Mouse (Mus musculus) urinary bladder, postnatal 25 days (tissue): ENCODE results near the gene Ahnak.
A peak's percentile ranks its signal among the peaks of the same experiment; 100 is the strongest.
"Not testable (repeated sequence)": the region's sequence is repeated elsewhere in the genome, so short reads cannot be mapped to it uniquely, and the experiment has no call there.

Experiments
- DNase-seq: peaks from one replicate; pipeline ENCODE4 v3.0.0; 2022; ENCODE audit warnings: low spot score

The Ahnak gene

DNA sequence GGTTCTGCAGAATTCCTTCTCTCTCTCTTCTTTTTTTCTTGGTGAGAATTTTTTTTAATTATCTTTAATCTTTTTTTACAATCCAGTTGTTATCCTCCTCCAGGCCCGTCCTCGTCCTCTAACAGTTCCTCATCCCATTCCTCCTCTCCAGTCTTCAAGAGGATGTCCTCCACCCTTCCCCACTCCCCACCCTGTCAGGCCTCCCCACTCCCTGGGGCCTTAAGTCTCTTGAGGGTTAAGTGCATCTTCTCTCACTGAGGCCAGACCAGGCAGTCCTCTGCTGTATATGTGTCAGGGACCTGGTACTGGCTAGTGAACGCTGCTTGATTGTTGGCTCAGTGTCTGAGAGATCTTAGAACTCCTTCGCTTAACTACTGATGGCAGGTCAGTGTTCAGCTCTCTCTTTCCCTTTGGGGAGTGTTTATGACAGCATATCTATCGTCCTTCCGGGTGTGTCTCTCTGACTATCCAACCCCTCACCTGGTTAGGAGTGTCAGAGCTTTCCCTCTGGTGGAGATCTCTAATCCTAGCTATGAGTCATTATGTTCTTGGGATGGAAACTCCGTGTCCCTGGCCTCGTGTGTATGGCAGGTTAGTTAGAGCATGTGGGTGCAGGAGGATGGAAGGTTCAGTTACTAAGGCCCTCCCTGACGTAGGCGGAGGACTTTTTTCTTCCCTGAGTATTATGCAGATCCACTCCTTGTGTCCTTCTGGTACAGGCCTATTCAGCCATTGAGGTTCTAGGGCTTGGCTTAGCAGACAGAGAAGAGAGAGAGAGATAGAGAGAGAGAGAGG is 5.9 kb downstream of the Ahnak start:
- no peak for DNase-seq

DNA sequence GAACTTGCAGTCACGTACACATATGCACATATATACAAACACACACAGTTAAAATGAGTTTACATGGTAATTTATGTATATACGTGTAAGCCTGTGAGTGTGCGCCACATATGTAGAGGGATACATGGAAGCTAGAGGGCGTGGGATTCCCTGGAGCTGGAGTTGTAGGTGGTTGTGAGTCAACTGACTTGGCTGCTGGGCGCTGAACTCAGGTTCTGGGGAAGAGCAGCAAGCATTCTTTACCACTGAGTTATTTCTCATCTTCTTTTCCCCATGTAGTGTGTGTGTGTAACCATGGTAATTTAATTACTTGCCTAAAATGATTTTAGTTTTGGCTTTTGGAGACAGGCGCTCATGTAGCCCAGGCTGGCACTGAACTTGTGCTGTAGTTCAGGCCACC is 7.5 kb downstream of the Ahnak start:
- DNase-seq, result no peak

DNA sequence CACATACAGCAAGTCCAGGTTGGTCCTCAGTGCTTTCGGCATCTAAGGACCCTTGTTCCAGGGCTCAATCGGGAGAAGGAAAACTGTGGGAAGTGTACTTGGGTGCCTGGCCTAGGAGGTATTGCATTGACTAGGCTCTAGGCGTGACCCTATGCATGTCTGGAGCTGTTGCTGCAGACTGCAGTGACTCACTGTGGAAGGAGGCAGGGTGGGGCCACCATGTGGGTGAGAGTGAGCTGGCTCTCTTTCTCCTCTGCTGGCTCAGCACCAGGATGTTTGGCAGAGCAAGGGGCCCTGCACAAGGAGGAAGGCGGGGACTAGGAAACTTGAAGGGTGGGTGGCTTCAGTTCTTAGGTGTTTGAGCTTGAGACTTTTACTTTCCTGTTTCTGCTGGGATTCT is 8.5 kb downstream of the Ahnak start:
- peak; percentile 83 for DNase-seq

DNA sequence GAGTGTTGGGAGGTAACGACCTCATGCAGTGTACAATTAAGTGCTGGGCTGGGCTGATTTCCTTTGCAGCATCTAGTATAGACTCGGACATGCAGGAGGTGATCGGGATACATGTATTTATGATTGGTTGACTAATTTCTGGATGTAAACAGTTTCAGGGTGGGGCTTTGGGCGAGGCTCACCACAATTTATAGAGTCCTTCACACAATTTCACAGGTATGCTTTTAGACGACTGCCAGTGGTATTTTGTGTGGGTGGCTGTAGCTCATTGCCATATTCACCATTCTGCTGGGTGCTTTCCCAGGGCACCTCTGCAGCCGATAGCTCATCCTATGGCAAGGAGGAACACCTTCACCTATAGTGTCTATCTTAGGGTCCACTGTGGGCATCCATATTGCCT is 9.5 kb downstream of the Ahnak start:
- DNase-seq, result no peak

DNA sequence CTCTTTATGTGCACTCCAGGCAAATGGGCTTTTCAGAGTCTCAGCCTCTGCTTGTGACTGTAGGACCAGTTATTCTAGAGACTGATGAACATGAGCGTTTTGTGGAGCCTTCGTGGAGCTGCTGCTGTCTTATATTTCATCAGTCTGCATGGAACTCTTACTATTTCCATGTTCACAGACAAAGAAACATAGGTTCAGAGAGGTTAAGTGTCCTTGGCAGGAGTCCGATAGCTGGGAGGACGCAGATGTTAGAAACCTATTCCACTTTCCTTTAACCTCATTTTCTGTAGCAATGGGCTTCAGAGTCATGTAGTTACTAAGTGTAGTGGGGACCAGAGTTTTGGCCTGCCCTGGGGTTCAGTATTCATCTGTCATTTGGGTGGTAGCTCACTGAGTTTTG is 10.1 kb downstream of the Ahnak start:
- no peak for DNase-seq

DNA sequence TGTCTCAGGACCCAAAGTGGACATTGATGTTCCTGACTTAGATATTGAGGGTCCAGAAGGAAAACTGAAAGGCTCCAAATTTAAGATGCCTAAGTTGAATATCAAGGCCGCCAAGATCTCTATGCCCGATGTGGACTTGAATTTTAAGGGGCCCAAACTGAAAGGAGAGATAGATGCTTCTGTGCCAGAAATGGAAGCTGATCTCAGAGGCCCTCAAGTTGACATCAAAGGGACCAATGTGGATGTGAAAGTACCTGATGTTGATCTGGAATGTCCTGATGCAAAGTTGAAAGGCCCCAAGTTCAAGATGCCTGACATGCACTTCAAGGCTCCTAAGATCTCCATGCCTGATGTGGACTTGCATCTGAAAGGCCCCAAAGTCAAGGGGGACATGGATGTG is 17.8 kb downstream of the Ahnak start:
- not testable (repeated sequence) for DNase-seq

DNA sequence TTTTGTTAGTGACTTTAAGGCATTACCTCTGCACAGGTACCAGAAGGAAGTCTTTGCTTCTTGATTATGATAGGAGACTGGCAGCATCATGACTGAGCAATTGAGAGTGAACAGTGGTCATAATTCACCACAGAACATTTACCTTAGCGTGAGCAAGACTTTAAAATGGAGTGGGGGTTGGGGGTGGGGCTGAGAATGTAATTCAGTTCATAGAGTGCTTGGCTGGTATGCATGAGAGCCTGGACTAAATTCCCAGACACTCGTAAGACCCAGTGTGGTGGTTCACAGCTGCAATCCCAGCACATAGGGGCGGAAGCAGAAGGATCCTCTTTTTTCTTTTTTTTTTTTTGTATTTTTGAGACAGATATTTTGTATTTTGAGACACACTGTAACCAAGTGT is 30.2 kb downstream of the Ahnak start:
- DNase-seq, result no peak

DNA sequence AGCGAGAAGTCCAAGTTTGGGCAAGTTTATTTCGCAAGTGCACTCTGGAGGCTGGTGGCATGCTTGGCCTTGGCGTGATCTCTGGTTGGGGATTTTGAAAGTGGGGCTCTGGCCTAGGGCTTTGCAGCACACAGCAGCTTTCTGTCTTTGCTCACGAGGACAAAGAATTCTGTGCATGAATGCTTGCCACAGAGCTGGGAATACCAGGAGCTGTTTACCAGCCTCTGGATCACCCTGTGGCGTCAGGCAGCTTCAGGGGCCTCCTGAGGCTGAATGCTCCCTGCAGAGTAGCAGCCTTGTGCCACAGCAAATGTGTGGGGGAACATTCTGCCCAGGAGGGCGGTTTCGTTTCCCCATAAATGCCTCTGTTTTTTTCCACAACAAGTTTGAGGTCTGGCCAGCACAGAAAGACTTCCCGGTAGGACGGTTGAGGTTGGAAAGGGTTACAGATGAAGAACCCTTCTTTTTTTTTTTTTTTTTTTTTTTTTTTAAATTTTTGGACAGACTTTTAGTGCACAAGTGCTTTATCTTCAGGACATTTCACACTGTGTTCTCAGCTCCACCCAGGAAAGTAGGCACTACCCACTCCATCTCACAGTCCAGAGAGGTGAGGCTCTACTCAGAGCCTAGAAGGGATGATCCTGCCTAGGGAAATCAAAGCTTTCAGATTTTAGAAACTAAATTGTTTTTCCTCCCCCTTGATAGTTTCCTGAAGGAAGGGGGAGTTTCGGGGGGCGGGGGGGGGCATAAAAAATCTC is 34.1 kb downstream of the Ahnak start:
- DNase-seq, result no peak

DNA sequence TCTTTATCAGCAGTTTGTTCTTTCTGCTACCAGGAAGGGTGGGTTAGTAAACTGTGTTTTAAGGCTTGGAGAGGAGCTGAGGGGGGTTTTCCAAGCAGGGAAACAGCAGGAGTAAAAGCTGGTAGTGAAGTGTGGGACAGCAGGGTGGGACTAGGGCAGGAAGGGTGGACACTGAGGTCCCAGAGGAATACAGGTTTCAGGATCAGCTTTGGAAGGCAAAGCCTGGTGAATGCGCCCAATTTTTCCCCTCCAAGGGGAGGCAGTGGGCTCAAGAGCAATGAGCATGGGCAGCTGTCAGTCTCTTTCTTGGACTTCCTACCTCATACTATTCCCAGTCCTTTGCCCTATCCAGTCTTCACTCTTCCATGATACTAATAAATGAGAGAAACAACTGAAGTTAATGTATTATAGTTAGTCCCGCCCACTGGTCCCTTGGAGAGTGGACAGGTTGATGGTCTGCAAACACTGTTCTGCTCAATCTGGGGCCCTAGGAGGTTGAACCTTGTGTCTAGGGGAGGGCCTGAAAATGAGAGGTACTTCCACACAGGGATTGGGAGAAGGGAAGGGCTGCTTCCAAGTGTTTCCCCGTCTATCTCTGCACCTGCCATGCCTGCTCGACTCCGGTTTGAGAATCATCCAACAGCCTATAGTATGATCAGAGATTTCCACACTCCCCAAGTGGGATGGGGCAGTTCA is 36.6 kb downstream of the Ahnak start:
- DNase-seq, result no peak

DNA sequence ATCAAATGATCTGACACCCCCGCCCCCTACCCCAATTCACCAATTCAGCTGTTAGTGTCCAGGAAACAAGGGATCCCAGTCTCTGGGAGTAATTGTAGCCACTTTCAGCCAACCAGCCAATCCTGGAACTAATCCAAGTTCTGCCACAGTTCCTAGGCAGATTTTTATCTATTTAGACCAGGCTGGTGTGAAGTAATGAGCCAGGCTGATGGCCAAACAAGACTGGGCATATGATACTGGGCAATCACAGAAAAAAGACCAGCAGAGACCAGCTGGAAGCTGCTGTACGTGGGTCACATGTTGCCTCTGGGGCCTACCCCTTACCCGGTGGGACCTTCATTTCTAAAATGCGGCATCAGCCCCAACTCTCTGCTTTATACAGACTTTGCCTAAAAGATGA is 37.5 kb downstream of the Ahnak start:
- no peak for DNase-seq

DNA sequence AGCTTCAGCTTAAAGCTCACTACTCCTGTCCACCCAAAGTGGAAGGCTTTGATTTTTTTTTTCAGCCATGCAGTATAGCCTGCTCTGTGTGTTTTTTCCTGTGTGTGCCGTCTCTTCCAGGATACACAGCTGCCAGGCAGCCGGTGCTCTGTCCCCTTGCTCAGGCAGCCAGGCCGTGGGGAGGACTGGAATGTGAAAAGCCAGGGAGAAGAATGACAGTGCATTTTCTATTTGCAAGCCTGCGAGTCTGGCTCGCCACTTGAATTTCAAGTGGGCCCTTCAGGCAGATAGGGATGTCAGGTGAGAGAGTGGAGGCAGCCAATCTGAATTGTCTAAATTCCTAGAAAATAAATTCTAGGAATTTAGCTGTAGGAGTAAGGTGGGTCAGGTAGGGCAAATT is 38.7 kb downstream of the Ahnak start:
- DNase-seq, result no peak

DNA sequence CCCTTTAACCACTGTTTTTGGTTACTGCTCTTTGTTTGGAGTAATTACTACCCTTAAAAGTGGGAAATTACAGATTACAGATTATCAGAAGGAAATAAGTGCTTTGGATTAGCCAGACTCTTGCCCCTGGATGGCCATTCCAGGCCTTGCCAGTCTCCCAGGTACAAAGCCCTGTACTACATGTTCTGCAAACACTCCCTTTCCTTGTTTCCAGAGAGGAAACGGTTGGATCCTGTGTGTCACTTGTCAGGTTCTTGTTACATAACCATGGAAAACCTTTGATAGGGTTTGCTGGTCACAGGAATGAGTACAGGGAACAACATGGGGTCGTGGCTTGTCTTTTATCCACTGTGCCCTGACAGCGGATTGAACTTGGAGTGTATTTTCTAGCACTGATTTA is 39.3 kb downstream of the Ahnak start:
- no peak for DNase-seq

DNA sequence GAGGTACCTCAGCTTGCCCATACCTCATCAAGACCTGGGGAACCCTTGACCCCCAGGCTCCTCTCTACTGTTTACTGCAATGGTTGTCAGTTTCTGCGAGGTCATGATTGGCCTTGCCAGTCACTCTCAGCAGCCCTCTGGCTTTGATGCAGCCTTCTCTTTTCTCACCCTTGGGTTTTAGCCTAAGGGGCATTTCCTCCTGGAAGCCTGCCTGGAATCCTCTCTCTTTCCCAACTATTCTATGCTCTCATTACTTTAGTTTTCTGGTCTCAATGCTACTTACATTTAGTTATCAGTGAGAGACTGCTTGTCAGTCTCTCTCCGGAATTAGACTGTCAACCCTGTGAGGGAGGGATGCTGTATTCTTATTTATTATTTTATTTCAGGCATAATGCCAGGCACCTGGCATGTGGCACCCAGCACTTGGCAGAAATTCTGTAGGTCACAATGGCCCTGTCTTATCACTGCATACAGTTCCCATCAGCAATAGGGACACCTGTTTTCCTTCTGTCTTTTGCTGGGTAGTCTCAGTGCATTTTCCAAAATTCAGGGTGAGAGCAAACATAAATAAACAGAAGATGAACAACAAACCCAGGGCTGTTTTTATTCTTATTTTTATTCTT is 40.7 kb downstream of the Ahnak start:
- DNase-seq, result no peak

DNA sequence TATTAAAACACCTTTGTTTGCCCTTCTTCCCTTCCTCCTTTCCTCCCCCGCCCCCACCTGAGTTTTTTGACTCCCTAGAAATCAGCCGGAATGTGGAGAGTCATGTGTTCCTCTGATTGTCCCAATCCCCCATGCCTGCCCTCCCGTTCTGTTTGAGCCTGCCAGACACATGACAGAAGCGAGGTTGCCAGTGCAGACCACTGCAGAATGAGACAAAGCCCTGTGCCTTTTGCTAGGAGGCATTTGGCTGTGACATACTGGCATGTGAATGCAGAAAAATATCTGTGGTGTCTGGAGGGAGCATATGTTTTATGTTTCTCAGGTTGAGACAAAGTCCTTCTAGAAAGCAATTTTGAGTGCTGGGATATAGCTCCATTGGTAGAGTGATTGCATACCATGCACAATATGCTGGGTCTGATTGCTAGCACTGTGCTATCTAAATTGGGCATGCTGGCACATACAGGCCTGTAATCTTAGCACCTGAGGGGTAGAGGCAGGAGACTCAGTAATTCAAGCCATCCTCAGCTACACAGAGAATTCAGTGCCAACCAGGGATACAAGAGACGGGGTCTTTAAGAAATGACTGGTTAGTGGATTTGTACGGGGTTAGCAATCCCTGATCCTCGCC is 43.5 kb downstream of the Ahnak start:
- DNase-seq, result no peak

DNA sequence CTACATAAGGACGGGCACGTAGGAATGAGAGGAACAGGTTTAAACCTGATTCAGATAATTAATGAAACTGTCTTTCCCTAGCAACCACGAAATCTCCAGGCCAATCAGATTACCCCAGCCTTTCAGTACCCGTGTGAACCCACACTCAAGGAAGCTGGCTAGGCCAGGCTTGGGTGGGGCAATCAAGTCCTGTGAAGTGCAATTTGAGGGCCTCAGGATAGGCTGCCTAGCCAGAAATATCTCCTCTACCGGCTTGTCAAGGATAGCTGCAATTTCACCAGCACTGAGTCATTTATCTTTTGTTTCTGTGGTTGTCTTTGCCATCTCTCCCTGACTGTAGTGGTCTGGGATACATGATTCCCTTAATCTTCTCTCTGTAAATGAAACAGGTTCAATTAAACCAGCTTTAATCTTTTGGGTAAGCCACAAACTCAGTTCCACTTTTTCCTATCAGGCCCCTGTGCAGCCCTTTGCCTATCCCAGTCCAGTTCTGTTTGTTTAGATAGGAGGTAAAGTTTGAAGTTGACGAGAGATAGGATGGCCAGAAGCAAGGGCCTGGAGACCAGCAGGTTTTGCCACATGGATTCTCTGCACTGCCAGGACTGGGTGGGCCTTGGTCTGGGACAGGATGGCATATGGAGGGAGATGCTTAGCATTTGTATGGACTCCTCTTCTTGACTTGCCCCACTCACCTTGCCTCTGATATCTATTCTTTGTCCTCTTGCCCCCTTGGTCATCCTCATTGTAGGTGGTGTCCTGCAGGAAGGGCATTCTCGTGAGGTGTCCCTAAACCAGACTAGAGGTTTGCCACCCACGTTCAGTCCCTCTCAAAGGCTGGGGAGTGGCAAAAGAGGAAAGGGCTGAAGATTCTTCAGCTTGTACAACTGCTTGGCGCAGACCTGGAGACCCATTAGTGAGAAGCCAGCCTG is 44.6 kb downstream of the Ahnak start:
- DNase-seq, result no peak

DNA sequence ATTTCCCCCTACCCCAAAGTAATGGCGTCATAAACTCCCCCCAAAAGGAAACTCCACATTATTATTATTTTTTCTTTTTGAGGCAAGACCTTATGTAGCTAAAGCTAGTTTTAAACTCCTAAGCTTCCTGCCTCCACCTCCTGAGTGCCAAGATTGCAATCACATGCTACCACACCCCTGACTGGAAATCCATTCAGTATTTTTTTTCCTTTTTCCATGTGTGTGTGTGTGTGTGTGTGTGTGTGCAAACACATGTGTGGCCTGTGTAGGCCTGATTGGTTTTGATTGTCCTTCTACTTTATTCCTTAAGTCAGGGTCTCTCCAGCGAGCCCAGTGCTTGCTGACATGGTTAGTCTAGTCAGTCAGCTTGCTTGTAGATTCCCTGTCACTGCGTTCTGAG is 45.4 kb downstream of the Ahnak start:
- DNase-seq, result no peak

DNA sequence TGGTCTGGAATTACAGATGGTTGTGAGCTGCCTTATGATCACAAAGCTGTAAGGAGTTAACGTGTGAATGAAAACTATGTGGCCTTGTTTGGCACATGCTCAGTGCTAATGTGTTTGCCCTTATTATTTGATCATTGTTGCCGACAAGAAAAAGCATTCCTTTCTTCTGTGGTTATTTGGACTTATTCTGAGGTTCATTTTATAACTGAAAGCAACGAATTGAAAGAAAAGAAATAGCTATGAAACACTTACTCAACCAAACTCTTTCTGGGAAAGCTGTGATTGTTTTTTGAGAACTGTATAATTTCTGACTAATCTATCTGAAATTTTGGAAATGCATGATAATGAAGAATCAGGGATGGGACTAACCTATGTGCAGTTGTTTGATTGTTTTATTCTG is 46.0 kb downstream of the Ahnak start:
- no peak for DNase-seq

DNA sequence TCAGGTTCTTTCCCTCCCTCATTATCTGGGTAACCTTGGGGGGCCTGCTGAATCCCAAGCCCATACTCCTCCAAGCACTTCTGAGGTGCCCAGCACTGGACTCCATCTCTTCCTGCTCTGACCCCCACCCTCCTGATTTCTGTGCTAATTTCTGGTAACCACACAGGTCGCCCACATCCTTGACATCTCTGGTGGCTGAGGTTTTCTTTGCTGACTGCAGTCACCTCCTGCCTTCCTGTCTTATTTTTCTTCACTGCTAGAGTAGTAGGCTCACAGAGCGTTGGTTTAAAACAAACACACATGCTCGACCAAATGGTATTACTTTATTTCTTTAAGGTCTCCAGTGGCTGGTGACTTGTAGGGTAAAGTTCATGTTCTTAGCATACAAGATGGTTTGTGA is 49.1 kb downstream of the Ahnak start:
- no peak for DNase-seq

DNA sequence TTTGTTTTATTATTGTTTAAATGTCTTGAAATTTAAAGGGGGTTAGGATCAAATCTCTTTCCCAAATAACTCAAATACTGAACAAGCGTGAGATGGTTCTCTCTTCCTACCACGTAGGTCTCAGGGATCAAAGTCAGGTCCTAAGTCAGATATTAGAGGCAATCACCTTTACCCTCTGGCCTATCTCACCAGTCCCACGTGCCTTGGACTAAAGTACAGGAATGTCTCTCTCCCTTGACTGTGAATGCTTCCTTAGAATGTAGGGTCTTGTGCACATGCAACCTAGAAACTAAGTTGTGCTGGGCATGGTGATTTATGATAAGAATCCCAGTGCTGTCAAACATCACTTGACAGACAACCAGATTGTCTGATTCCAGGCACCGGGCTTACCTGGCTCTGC is 50.2 kb downstream of the Ahnak start:
- DNase-seq, result no peak

DNA sequence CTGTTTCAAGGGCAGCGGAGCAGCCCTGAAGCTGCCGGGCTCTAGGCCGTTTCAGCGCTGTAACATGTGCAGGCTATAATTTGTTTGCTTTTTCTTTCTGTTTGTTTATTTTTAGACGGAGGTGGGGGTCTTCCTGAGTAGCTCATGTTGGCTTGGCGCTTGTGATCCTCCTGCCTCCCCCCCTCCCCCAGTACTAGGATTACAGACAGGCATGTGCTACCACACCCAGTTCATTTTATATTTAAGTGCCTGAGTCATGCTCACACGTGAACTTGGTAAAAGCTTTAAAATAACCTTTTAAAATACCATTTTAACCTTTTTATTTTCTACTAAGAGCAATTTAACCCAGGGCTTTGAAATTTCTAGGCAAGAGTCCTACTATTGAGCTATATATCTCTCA is 50.8 kb downstream of the Ahnak start:
- no peak for DNase-seq

DNA sequence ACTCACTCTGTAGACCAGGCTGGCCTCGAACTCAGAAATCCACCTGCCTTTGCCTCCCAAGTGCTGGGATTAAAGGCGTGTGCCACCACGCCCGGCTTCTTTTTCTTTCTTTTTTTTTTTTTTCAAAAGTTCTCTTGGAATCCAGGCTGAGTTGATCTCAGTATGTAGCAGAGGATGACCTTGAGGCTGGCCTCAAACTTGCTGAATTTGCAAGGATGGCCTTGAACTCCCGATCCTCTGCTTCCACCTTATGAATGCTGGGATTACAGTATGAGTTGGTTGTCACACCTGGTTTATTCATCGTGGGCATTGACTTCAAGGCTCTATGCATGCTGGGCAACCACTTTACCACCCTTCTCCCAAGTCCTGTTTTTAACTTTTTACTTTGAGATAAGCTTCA is 51.6 kb downstream of the Ahnak start:
- DNase-seq, result no peak
